Comparison of ENCODE assay signal across 15 mouse cellular contexts in genomic region chr2:166003004-166003403, GRCm38 (mm10). TPM values are rescaled to one million over a fixed set of nuclear protein-coding genes. Genes with fewer than 3 reads are reported as not detected.
DNase-seq lines count a peak whose midpoint lies in the region; ATAC-seq and TF ChIP-seq lines count a peak whose summit lies in the region.
"Had no signal": no experiment of that assay in that cellular context is flagged by ENCODE, and none has a peak within 500 bp of the region (broad histone marks: within the 10 kb centered on the region; RNA-seq: fewer than 3 reads in every experiment).

No protein-coding gene starts in this region.

- no peaks in the 10 kb centered on the region for H3K36me3 ChIP-seq in forebrain, postnatal 0 days (ENCODE audit: insufficient read depth)
- H3K36me3 ChIP-seq in forebrain, embryonic 15.5 days = no peaks in the 10 kb centered on the region
- H3K36me3 ChIP-seq in kidney, postnatal 0 days (ENCODE audit: insufficient read depth, low read length) = no peaks in the 10 kb centered on the region
- no peaks in the 10 kb centered on the region for H3K36me3 ChIP-seq in kidney, embryonic 14.5 days (ENCODE audit: control insufficient read depth, insufficient read depth, low read length)
- H3K36me3 ChIP-seq: embryonic facial prominence, embryonic 13.5 days; heart, embryonic 15.5 days; midbrain, embryonic 12.5 days had no signal

- no peak overlapping the region for H3K4me2 ChIP-seq in forebrain, postnatal 0 days (ENCODE audit: low read depth)
- no peak overlapping the region for H3K4me2 ChIP-seq in forebrain, embryonic 15.5 days (replicated peaks)
- no peak overlapping the region for H3K4me2 ChIP-seq in kidney, postnatal 0 days (ENCODE audit: low read length)
- H3K4me2 ChIP-seq in kidney, embryonic 14.5 days (replicated peaks; ENCODE audit: low read depth, low read length) = no peak overlapping the region
- H3K4me2 ChIP-seq: embryonic facial prominence, embryonic 13.5 days; heart, embryonic 15.5 days; hindbrain, embryonic 14.5 days; midbrain, embryonic 12.5 days had no signal

- whole genome bisulfite sequencing in forebrain, postnatal 0 days = 54% methylated on average over 1 of the region's 1 CpGs
- WGBS in forebrain, embryonic 15.5 days = 74% methylated on average over 1 of the region's 1 CpGs
- 44% methylated on average over 1 of the region's 1 CpGs for WGBS in kidney, postnatal 0 days
- 69% methylated on average over 1 of the region's 1 CpGs for WGBS in kidney, embryonic 14.5 days

- no peak for DNase-seq in forebrain, postnatal 0 days
- no peak for DNase-seq in kidney, postnatal 0 days (ENCODE audit: low spot score)
- DNase-seq in kidney, adult 9 months = no peak
- peak; percentile 33 for DNase-seq in thymus, postnatal 14 days
- DNase-seq in thymus, postnatal 0 days (ENCODE audit: low spot score) = no peak
- DNase-seq: cerebellum, adult 2 months had no signal

- no peak overlapping the region for H3K27ac ChIP-seq in forebrain, postnatal 0 days (ENCODE audit: low read depth, low read length)
- H3K27ac ChIP-seq in forebrain, embryonic 15.5 days (replicated peaks) = no peak overlapping the region
- no peak overlapping the region for H3K27ac ChIP-seq in kidney, postnatal 0 days
- no peak overlapping the region for H3K27ac ChIP-seq in kidney, embryonic 14.5 days (ENCODE audit: low read depth, low read length)
- H3K27ac ChIP-seq: embryonic facial prominence, embryonic 13.5 days; heart, embryonic 15.5 days; hindbrain, embryonic 14.5 days; macrophage; midbrain, embryonic 12.5 days had no signal

- 0 out of 2 replicates have a peak, but pooled peaks cover 9% of the 10 kb centered on the region for H3K4me1 ChIP-seq in forebrain, postnatal 0 days (ENCODE audit: insufficient read depth)
- peaks cover 24% of the 10 kb centered on the region for H3K4me1 ChIP-seq in forebrain, embryonic 15.5 days
- H3K4me1 ChIP-seq in kidney, postnatal 0 days (replicated peaks; ENCODE audit: insufficient read depth, low read length) = peaks cover 13% of the 10 kb centered on the region
- peaks cover 29% of the 10 kb centered on the region for H3K4me1 ChIP-seq in kidney, embryonic 14.5 days (ENCODE audit: control insufficient read depth, insufficient read depth, low read length)

- no peaks in the 10 kb centered on the region for H3K9me3 ChIP-seq in forebrain, postnatal 0 days (ENCODE audit: low read length)
- no peaks in the 10 kb centered on the region for H3K9me3 ChIP-seq in forebrain, embryonic 15.5 days
- no peaks in the 10 kb centered on the region for H3K9me3 ChIP-seq in kidney, postnatal 0 days (replicated peaks; ENCODE audit: low read length)
- no peaks in the 10 kb centered on the region for H3K9me3 ChIP-seq in kidney, embryonic 14.5 days (ENCODE audit: control insufficient read depth, low read length)
- H3K9me3 ChIP-seq: embryonic facial prominence, embryonic 13.5 days; heart, embryonic 15.5 days; midbrain, embryonic 12.5 days had no signal

- no peaks in the 10 kb centered on the region for H3K27me3 ChIP-seq in forebrain, postnatal 0 days (ENCODE audit: insufficient read depth, low read length)
- no peaks in the 10 kb centered on the region for H3K27me3 ChIP-seq in forebrain, embryonic 15.5 days
- no peaks in the 10 kb centered on the region for H3K27me3 ChIP-seq in kidney, postnatal 0 days (ENCODE audit: insufficient read depth, low read length)
- H3K27me3 ChIP-seq in kidney, embryonic 14.5 days (ENCODE audit: control insufficient read depth, insufficient read depth, low read length) = no peaks in the 10 kb centered on the region
- H3K27me3 ChIP-seq: embryonic facial prominence, embryonic 13.5 days; heart, embryonic 15.5 days; midbrain, embryonic 12.5 days had no signal

- no peak for ATAC-seq in forebrain, postnatal 0 days
- ATAC-seq in forebrain, embryonic 15.5 days (replicated peaks) = no peak
- no peak for ATAC-seq in kidney, postnatal 0 days (replicated peaks; ENCODE audit: low FRiP score, low read depth)
- no peak for ATAC-seq in cerebellum, adult (ENCODE audit: insufficient number of reproducible peaks, low FRiP score, low TSS enrichment)
- no peak for ATAC-seq in kidney, embryonic 14.5 days (ENCODE audit: low FRiP score, low TSS enrichment)
- ATAC-seq: activated CD4-positive, CD25-positive, alpha-beta regulatory T cell, adult 4 months had no signal

- H3K4me3 ChIP-seq in forebrain, postnatal 0 days (ENCODE audit: low read depth, low read length) = no peak overlapping the region
- no peak overlapping the region for H3K4me3 ChIP-seq in forebrain, embryonic 15.5 days
- no peak overlapping the region for H3K4me3 ChIP-seq in kidney, postnatal 0 days (replicated peaks; ENCODE audit: low read depth, low read length)
- H3K4me3 ChIP-seq in kidney, embryonic 14.5 days (ENCODE audit: low read length) = no peak overlapping the region
- H3K4me3 ChIP-seq: embryonic facial prominence, embryonic 13.5 days; heart, embryonic 15.5 days; midbrain, embryonic 12.5 days had no signal

- TF ChIP-seq CTCF in forebrain, postnatal 0 days (IDR thresholded peaks at IDR 0.05; ENCODE audit: low read depth) = peak; percentile 20; the same call in 1 of the 2 replicates
- peak; percentile 56 for TF ChIP-seq CTCF in kidney, postnatal 0 days (IDR thresholded peaks at IDR 0.05; ENCODE audit: low read depth)

- no peak overlapping the region for H3K9ac ChIP-seq in forebrain, postnatal 0 days
- no peak overlapping the region for H3K9ac ChIP-seq in forebrain, embryonic 15.5 days (replicated peaks)
- H3K9ac ChIP-seq in kidney, postnatal 0 days (ENCODE audit: low read depth, low read length) = no peak overlapping the region
- H3K9ac ChIP-seq in kidney, embryonic 14.5 days (ENCODE audit: low read depth, low read length) = no peak overlapping the region
- H3K9ac ChIP-seq: embryonic facial prominence, embryonic 13.5 days; heart, embryonic 15.5 days; hindbrain, embryonic 14.5 days; midbrain, embryonic 12.5 days had no signal

RNA-seq across cellular contexts. Expression of gene Ncoa3, which starts 10.6 kb away (rescaled TPM):
- 19.8 and 24.1 TPM in 2 replicates for total RNA-seq in forebrain, postnatal 0 days (2014; rRNA removed)
- polyA plus RNA-seq in forebrain, postnatal 0 days (2015; fragmentation: Nextera tagmentation; extraction: Ambion mirVana) = 6.6 and 9.8 TPM in 2 replicates
- polyA plus RNA-seq in forebrain, embryonic 15.5 days (2015; fragmentation: Nextera tagmentation; extraction: Ambion mirVana) = 9.7 and 10.3 TPM in 2 replicates
- polyA plus RNA-seq in kidney, postnatal 0 days (2015; fragmentation: Nextera tagmentation; extraction: Ambion mirVana) = 14.6 and 15.9 TPM in 2 replicates
- 18.2 and 20.4 TPM in 2 replicates for polyA plus RNA-seq in thymus, postnatal 0 days (2015; fragmentation: Nextera tagmentation; extraction: Ambion mirVana)
- 18.1 and 23.2 TPM in 2 replicates for polyA plus RNA-seq in kidney, embryonic 14.5 days (2014; fragmentation: Nextera tagmentation; extraction: Ambion mirVana)
